Mouse (Mus musculus) liver, embryonic 13.5 days (tissue): ENCODE data around the gene Prkd3. TPM values are rescaled to one million over a fixed set of nuclear protein-coding genes. Genes with fewer than 3 reads are reported as not detected.

ENCODE experiments used
- polyA plus RNA-seq: library from polyadenylated mRNA; unstranded; fragments of >200 nt; fragmentation: Nextera tagmentation; extraction: Ambion mirVana; gene quantifications from 2 replicates; pipeline ENCODE4 v1.2.1, GENCODE M21; 2015

Gene Prkd3
- polyA plus RNA-seq, 1 experiment from 2014 or later, result 7.4 TPM

Other genes starting within 250 kb of the Prkd3 start
- gene Heatr5b, start 185.5 kb downstream of the Prkd3 start, polyA plus RNA-seq, result 4.3 and 4.8 TPM in 2 replicates
- 20.5 and 20.7 TPM in 2 replicates for gene Gpatch11, start 185.2 kb downstream of the Prkd3 start, polyA plus RNA-seq
- gene Eif2ak2, start 138.2 kb downstream of the Prkd3 start, polyA plus RNA-seq, result 9.4 and 11.5 TPM in 2 replicates
- gene Sult6b1, start 113.8 kb downstream of the Prkd3 start, polyA plus RNA-seq, result 0.10 and 0.13 TPM in 2 replicates
- gene Cebpzos, start 104.3 kb downstream of the Prkd3 start, polyA plus RNA-seq, result 57.3 and 64.9 TPM in 2 replicates
- gene Cebpz, start 83.8 kb downstream of the Prkd3 start, polyA plus RNA-seq, result 44.2 and 51.1 TPM in 2 replicates
- 38.8 and 39.2 TPM in 2 replicates for gene Ndufaf7, start 83.7 kb downstream of the Prkd3 start, polyA plus RNA-seq
- 15.9 and 18.8 TPM in 2 replicates for gene Qpct, start 31.1 kb upstream of the Prkd3 start, polyA plus RNA-seq